Mouse (Mus musculus): ENCODE measurements around the gene Prrt4.

GRCm38 (mm10) chr6:29175113-29175512 is 4.3 kb downstream of the Prrt4 start:
- TF ChIP-seq CTCF (IDR thresholded peaks at IDR 0.05; ENCODE audit: low read depth), result no peak
- no peak for TF ChIP-seq EP300 (IDR thresholded peaks at IDR 0.05; ENCODE audit: low read depth)

All from liver, postnatal 0 days (tissue).